Mouse (Mus musculus) liver, embryonic 11.5 days (tissue): ENCODE measurements around the gene Sipa1l3. TPM values are rescaled to one million over a fixed set of nuclear protein-coding genes. Genes with fewer than 3 reads are reported as not detected.
A peak's percentile ranks its signal among the peaks of the same experiment; 100 is the strongest.

Experiments used
- ATAC-seq: fragments of 200-750 bp; cut with Nextera tagmentation; replicated peaks from 2 replicates; pipeline ENCODE4 v1.8.0; 2017; ENCODE audit warnings: moderate number of reproducible peaks, mild to moderate bottlenecking, moderate TSS enrichment, moderate library complexity; ENCODE audit not compliant: low FRiP score
- DNase-seq: peaks from one replicate; pipeline ENCODE4 v3.0.0-alpha.2; 2017; ENCODE audit warnings: low spot score
- H3K27ac ChIP-seq: fragments of 300-500 bp; sonication (generic); 2 replicates; pipeline ENCODE4 v1.5.1; 2014; ENCODE audit warnings: mild to moderate bottlenecking, low read depth, low read length, control low read depth
- H3K27me3 ChIP-seq: fragments of 300-500 bp; sonication (generic); replicated peaks from 2 replicates; pipeline ENCODE4 v1.6.1; 2014; ENCODE audit warnings: low read length, mixed read lengths; ENCODE audit not compliant: control insufficient read depth, insufficient read depth
- H3K36me3 ChIP-seq: fragments of 300-500 bp; sonication (generic); 2 replicates; pipeline ENCODE4 v1.6.1; 2014; ENCODE audit warnings: mild to moderate bottlenecking, low read length, moderate library complexity, mixed read lengths; ENCODE audit not compliant: control insufficient read depth, insufficient read depth
- H3K4me1 ChIP-seq: fragments of 300-500 bp; sonication (generic); replicated peaks from 2 replicates; pipeline ENCODE4 v1.6.1; 2014; ENCODE audit warnings: low read length, mixed read lengths; ENCODE audit not compliant: control insufficient read depth, insufficient read depth
- H3K4me2 ChIP-seq: fragments of 300-500 bp; sonication (generic); 2 replicates; pipeline ENCODE4 v1.6.1; 2014; ENCODE audit warnings: mild to moderate bottlenecking, control low read depth, moderate library complexity
- H3K4me3 ChIP-seq: fragments of 300-500 bp; sonication (generic); 2 replicates; pipeline ENCODE4 v1.5.1; 2014; ENCODE audit warnings: low read depth, low read length, control low read depth
- H3K9ac ChIP-seq: fragments of 300-500 bp; sonication (generic); 2 replicates; pipeline ENCODE4 v1.6.1; 2014; ENCODE audit warnings: low read depth, low read length, control low read depth
- H3K9me3 ChIP-seq: fragments of 300-500 bp; sonication (generic); 2 replicates; pipeline ENCODE4 v1.6.1; 2016; ENCODE audit warnings: low read length, inconsistent platforms, mixed read lengths; ENCODE audit not compliant: control insufficient read depth
- WGBS: fragments of 180-500 bp; shearing (Covaris S2); extraction: QIAGEN DNeasy Blood & Tissue Kit; methylation state at CpG from one replicate; pipeline ENCODE4 v1.1.7; 2014; 5-methylcytosine and 5-hydroxymethylcytosine counted together
- polyA plus RNA-seq: library from polyadenylated mRNA; unstranded; fragments of >200 nt; fragmentation: Nextera tagmentation; extraction: Ambion mirVana; gene quantifications from 2 replicates; pipeline ENCODE4 v1.2.1, GENCODE M21; 2014

Sipa1l3 gene
- polyA plus RNA-seq, 1 experiment from 2014 or later: 10.1 TPM

DNA sequence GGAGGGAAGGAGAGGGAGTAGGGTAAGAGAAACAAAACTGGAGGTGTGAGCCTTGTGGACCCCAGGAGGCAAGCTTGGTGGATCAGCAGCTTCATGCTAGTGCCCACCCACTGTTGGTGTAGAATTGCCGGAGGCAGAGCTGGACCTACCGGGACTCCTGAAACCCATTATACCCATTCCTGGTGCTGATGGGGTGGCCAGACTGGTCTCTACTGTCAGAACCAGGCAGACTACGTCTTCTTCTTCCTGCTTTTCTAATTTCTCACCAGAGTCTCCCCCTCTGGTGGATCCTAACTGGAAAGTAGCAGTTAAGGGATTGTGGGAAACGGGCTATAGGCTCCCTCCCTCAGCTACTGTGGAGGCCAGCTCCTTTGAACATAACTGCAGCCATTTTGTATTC, 23.2 kb upstream of the Sipa1l3 start:
- H3K36me3 ChIP-seq: no peaks in the 10 kb centered on the region
- H3K9ac ChIP-seq: no peak overlapping the region
- H3K9me3 ChIP-seq: no peaks in the 10 kb centered on the region
- no peak overlapping the region for H3K4me3 ChIP-seq
- WGBS: 77% methylated on average over 4 of the region's 4 CpGs
- H3K4me1 ChIP-seq: no peaks in the 10 kb centered on the region
- H3K27ac ChIP-seq: no peak overlapping the region
- no peak for DNase-seq
- ATAC-seq: no peak
- H3K27me3 ChIP-seq: no peaks in the 10 kb centered on the region
- H3K4me2 ChIP-seq: no peak overlapping the region

- no peaks in the 10 kb centered on the region for H3K9me3 ChIP-seq
- DNase-seq: no peak
- no peak for ATAC-seq
- H3K9ac ChIP-seq: no peak overlapping the region
- H3K4me1 ChIP-seq: no peaks in the 10 kb centered on the region
- no peak overlapping the region for H3K4me3 ChIP-seq
- H3K4me2 ChIP-seq: no peak overlapping the region
- 87% methylated on average over 5 of the region's 5 CpGs for WGBS
- no peaks in the 10 kb centered on the region for H3K36me3 ChIP-seq
- H3K27me3 ChIP-seq: no peaks in the 10 kb centered on the region
- H3K27ac ChIP-seq: no peak overlapping the region
These were observed 22.7 kb upstream of the Sipa1l3 start for GRCm38 (mm10) chr7:29541186-29541585.

- no peak overlapping the region for H3K4me3 ChIP-seq
- no peak overlapping the region for H3K27ac ChIP-seq
- 87% methylated on average over 7 of the region's 7 CpGs for whole genome bisulfite sequencing
These were observed 22.2 kb upstream of the Sipa1l3 start for GRCm38 (mm10) chr7:29540631-29541030.

DNA sequence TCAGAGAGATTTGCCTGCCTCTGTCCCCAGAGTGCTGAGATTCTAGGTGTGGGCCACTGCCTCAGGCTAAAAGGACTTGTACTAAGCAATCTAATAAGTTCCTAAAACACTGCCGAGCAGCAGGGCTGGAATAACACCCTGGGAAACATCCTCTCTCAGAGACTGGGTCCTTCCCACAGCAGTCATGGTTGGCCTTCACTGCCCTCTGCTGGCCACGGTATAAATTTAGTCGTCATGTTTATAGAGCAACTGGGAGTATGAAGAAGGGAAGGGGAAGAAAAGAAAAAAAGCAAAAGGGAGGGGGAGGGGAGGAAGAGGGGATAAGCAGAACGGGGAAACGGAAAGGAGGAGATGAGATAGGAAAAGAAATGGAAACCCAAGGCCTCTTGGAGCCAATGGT, 5.3 kb upstream of the Sipa1l3 start:
- Histone ChIP-seq H3K9me3 (no peaks in the 10 kb centered on the region; the same call in 1 of the 2 replicates), H3K9ac (no peak overlapping the region), H3K27ac (no peak overlapping the region), H3K4me1 (no peaks in the 10 kb centered on the region), H3K4me3 (no peak overlapping the region), H3K27me3 (no peaks in the 10 kb centered on the region), H3K36me3 (no peaks in the 10 kb centered on the region), H3K4me2 (no peak overlapping the region)
- DNase-seq (peak; percentile 54), ATAC-seq (no peak)
- WGBS: 3% methylated on average over 5 of the region's 5 CpGs

More at GRCm38 (mm10) chr7:29540631-29541030, 22.2 kb upstream of the Sipa1l3 start:
- no peaks in the 10 kb centered on the region for H3K36me3 ChIP-seq
- no peak for ATAC-seq
- H3K9me3 ChIP-seq: no peaks in the 10 kb centered on the region
- no peaks in the 10 kb centered on the region for H3K27me3 ChIP-seq
- no peak overlapping the region for H3K4me2 ChIP-seq
- no peak for DNase-seq
- no peaks in the 10 kb centered on the region for H3K4me1 ChIP-seq
- H3K9ac ChIP-seq: no peak overlapping the region

DNA sequence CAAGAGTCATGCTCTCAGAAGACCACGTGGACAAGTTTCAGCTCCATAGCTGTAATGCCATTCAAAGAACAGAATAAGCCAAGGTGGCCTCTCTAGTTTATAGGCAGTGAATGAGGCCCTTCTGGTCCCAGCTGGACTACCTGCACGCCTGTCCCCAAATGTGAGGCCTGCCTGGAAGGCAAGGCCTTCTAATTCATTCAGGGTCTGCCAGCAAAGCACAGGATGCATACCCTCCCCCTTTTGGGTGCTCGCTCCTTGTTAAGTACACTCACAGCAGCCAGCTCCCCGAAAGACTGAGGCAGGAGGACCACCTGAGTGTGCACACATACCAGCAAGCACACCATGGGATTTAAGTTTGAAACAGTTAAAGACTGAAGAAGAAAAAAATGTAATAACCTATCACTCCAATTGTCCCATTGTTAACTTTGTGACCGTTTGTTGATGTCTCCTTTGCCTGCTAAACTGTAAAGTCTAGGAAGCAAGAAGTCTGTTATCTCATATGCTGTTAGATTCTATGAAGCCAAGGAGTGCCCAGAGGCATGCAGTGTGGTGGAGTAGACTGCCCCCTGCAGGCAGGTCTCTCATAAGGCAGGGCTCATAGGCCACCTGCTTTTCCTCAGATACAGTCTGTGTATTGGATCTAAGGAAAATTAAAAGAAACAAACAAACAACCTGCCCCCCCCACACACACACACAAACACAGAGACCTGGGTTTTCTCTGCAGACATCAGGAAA, 3.6 kb upstream of the Sipa1l3 start:
- H3K4me1 ChIP-seq: peaks cover 7% of the 10 kb centered on the region
- H3K4me2 ChIP-seq: no peak overlapping the region
- H3K27ac ChIP-seq: no peak overlapping the region
- no peak for ATAC-seq
- 58% methylated on average over 5 of the region's 5 CpGs for WGBS
- no peak overlapping the region for H3K4me3 ChIP-seq
- no peaks in the 10 kb centered on the region for H3K36me3 ChIP-seq
- H3K27me3 ChIP-seq: no peaks in the 10 kb centered on the region
- H3K9me3 ChIP-seq: no peaks in the 10 kb centered on the region; the same call in 1 of the 2 replicates
- no peak overlapping the region for H3K9ac ChIP-seq
- DNase-seq: peak; percentile 48

DNA sequence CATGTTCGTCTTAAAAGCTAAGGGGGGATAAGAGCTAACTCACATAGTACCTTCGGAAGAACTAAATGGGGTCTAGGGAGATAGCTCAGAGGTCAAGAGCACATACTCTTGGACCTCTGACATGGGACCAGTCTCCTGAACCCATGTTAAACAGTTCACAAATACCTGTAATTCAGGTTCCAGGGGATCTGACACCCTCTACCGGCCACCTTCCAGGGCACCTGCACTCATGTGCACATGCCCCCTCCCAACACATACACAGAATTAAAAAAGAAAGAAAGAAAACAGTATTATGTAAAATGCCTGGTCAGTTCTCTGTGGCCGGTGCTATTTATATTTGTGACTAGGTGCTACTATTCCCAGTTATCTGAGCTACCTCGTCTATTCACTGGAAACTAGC, 2.9 kb upstream of the Sipa1l3 start:
- no peak for ATAC-seq
- peaks cover 9% of the 10 kb centered on the region for H3K4me1 ChIP-seq
- 77% methylated on average over 5 of the region's 5 CpGs for WGBS
- no peaks in the 10 kb centered on the region for H3K36me3 ChIP-seq
- no peak for DNase-seq
- H3K9ac ChIP-seq: no peak overlapping the region
- H3K4me2 ChIP-seq: no peak overlapping the region
- H3K27ac ChIP-seq: no peak overlapping the region
- no peak overlapping the region for H3K4me3 ChIP-seq
- no peaks in the 10 kb centered on the region; the same call in 1 of the 2 replicates for H3K9me3 ChIP-seq
- H3K27me3 ChIP-seq: no peaks in the 10 kb centered on the region

DNA sequence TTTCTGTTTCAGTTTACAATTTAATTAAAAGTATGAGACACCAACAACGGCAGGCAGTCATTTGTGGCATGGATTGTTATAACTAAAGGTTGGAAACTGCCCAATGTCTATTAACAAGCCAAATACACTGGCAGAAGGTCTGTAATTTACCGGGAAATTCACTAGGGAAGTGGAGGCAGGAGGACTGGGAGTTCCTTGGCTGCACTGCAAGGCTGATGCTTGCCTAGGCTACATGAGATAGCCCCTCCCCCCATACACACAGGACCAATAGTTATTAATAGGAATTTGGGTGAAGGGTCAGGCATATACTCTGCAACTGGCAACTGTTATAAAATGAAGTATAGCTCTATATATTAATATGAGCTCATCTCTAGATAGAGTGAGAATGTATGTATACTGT, 2.4 kb upstream of the Sipa1l3 start:
- Histone ChIP-seq H3K4me2 (no peak overlapping the region), H3K4me3 (no peak overlapping the region), H3K27me3 (no peaks in the 10 kb centered on the region), H3K27ac (no peak overlapping the region), H3K4me1 (peaks cover 9% of the 10 kb centered on the region), H3K9ac (no peak overlapping the region), H3K9me3 (no peaks in the 10 kb centered on the region; the same call in 1 of the 2 replicates), H3K36me3 (no peaks in the 10 kb centered on the region)
- WGBS: 75% methylated on average over 2 of the region's 2 CpGs
- no peak for ATAC-seq
- DNase-seq: no peak

DNA sequence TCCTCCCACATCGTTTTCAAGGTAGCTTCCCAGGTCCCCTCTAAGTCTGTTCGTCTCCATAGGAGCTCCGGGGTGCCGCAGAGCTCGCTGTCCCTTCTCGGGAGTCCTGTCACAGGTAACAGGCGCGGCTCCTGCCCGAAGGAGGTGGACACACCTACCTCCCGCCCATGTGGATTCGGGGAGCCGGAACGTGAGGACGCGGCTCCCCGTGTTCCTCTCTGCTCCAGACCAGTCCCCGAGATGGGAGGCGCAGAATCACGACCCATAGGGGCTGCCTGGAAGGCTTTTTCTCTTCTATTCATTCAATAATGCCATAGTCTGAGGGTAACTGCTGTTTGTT, 740 bp upstream of the Sipa1l3 start:
- Histone ChIP-seq H3K36me3 (no peaks in the 10 kb centered on the region), H3K9me3 (no peaks in the 10 kb centered on the region), H3K4me1 (peaks cover 13% of the 10 kb centered on the region), H3K9ac (peak overlapping the region; percentile 85), H3K27me3 (no peaks in the 10 kb centered on the region), H3K4me3 (peak overlapping the region; percentile 92), H3K4me2 (peak overlapping the region; percentile 97), H3K27ac (no peak overlapping the region)
- WGBS: 1% methylated on average over 19 of the region's 19 CpGs
- ATAC-seq: peak; percentile 3; the same call in 1 of the 2 replicates
- no peak for DNase-seq

GRCm38 (mm10) chr7:29518054-29518420, 404 bp downstream of the Sipa1l3 start:
- under 1% methylated on average over 28 of the region's 28 CpGs for WGBS
- H3K27me3 ChIP-seq: no peaks in the 10 kb centered on the region

More at GRCm38 (mm10) chr7:29518054-29518420, 404 bp downstream of the Sipa1l3 start:
- Histone ChIP-seq H3K27ac (no peak overlapping the region), H3K4me3 (peak overlapping the region; percentile 92), H3K9me3 (no peaks in the 10 kb centered on the region), H3K9ac (peak overlapping the region; percentile 85), H3K36me3 (no peaks in the 10 kb centered on the region), H3K4me2 (peak overlapping the region; percentile 97), H3K4me1 (peaks cover 25% of the 10 kb centered on the region)
- peak; percentile 22; the same call in 1 of the 2 replicates for ATAC-seq
- no peak for DNase-seq
